Mouse (Mus musculus): ENCODE data around the gene Pfn3. TPM values are rescaled to one million over a fixed set of nuclear protein-coding genes. Genes with fewer than 3 reads are reported as not detected.
A peak's percentile ranks its signal among the peaks of the same experiment; 100 is the strongest.

Gene Pfn3
- total and polyA plus RNA-seq, 3 experiments, result not detected

- no peak; the same call in 1 of the 2 replicates for TF ChIP-seq JUND (conservative IDR thresholded peaks at IDR 0.05; ENCODE audit: low read depth, low read length)
- TF ChIP-seq MYC (IDR thresholded peaks at IDR 0.05; ENCODE audit: low read depth, low read length), result peak; percentile 73
- peak; percentile 64 for TF ChIP-seq TCF12 (IDR thresholded peaks at IDR 0.05; ENCODE audit: low read depth, low read length)
- TF ChIP-seq ZNF384 (IDR thresholded peaks at IDR 0.05; ENCODE audit: low read depth, low read length), result no peak
- TF ChIP-seq ZMIZ1 (IDR thresholded peaks at IDR 0.05; ENCODE audit: low read depth, low read length), result no peak
- peak; percentile 94 for TF ChIP-seq SIN3A (IDR thresholded peaks at IDR 0.05; ENCODE audit: low read length)
- TF ChIP-seq IRF4 (IDR thresholded peaks at IDR 0.05; ENCODE audit: low read depth, low read length), result peak; percentile 71
- no peak for TF ChIP-seq ZC3H11A (IDR thresholded peaks at IDR 0.05; ENCODE audit: low read depth, low read length)
- TF ChIP-seq RAD21 (IDR thresholded peaks at IDR 0.05; ENCODE audit: low read depth, low read length), result no peak; the same call in none of the 2 replicates
- no peak for TF ChIP-seq KAT2A (IDR thresholded peaks at IDR 0.05; ENCODE audit: insufficient replicate concordance, low read length)
- TF ChIP-seq SMC3 (IDR thresholded peaks at IDR 0.05; ENCODE audit: low read depth, low read length), result peak; percentile 15; the same call in 1 of the 2 replicates
- TF ChIP-seq GABPA (IDR thresholded peaks at IDR 0.05; ENCODE audit: insufficient replicate concordance, low read depth, low read length), result no peak
- TF ChIP-seq E2F4 (IDR thresholded peaks at IDR 0.05; ENCODE audit: insufficient replicate concordance, low read depth, low read length), result no peak
- TF ChIP-seq NELFE (IDR thresholded peaks at IDR 0.05; ENCODE audit: low read depth, low read length), result peak; percentile 80
- TF ChIP-seq MEF2A (IDR thresholded peaks at IDR 0.05; ENCODE audit: borderline replicate concordance, low read depth, low read length), result peak; percentile 45; the same call in 1 of the 2 replicates
- TF ChIP-seq ELF1 (IDR thresholded peaks at IDR 0.05; ENCODE audit: low read depth, low read length), result peak; percentile 78
Measured at GRCm38 (mm10) chr13:55369531-55370114, 45.4 kb downstream of the Pfn3 start, which contains the start of gene Rgs14 (continued).

DNA sequence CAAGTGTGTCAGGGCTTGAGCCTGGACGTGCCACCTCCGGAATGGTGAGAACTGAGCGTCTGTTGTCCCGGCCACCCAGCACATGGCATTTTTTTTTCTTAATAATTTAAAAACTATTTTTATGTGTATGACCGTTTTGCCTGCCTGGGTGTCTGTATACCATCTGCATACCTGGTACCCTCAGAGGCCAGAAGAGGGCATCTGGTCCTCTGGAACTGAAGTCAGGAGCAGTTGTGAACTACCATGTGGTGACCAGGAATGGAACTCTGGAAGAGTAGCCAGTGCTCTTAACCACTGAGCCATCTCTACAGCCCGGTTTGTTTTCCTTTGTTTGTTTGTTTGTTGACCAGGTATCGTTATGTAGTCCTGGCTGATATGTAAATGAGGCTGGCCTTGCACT lies 46.6 kb downstream of the Pfn3 start:
- TF ChIP-seq POLR2AphosphoS2 (IDR thresholded peaks at IDR 0.05; ENCODE audit: low read depth, low read length) (no peak), TCF12 (IDR thresholded peaks at IDR 0.05; ENCODE audit: low read depth, low read length) (no peak), ZMIZ1 (IDR thresholded peaks at IDR 0.05; ENCODE audit: low read depth, low read length) (no peak), RCOR1 (conservative IDR thresholded peaks at IDR 0.05; ENCODE audit: low read depth, low read length) (no peak), GABPA (IDR thresholded peaks at IDR 0.05; ENCODE audit: insufficient replicate concordance, low read depth, low read length) (no peak), SMC3 (IDR thresholded peaks at IDR 0.05; ENCODE audit: low read depth, low read length) (peak; percentile 36), CTCF (conservative IDR thresholded peaks at IDR 0.05 in 1 of 2, IDR thresholded peaks at IDR 0.05 in 1 of 2; ENCODE audit: low read depth in 2 of 2, low read length in 2 of 2) (peak in 1 of 2 experiments; percentile 59; a peak in 2 of 4 replicates), POLR2A (IDR thresholded peaks at IDR 0.05; ENCODE audit: low read depth, low read length) (no peak), CHD2 (IDR thresholded peaks at IDR 0.05; ENCODE audit: low read length) (no peak), USF2 (conservative IDR thresholded peaks at IDR 0.05; ENCODE audit: low read depth, low read length) (no peak), MYC (IDR thresholded peaks at IDR 0.05; ENCODE audit: low read depth, low read length) (0 out of 2 replicates have a peak, but pooled peaks have one; percentile 30), MAFK (IDR thresholded peaks at IDR 0.05; ENCODE audit: insufficient replicate concordance, low read length) (no peak), RAD21 (IDR thresholded peaks at IDR 0.05; ENCODE audit: low read depth, low read length) (peak; percentile 42)
- Histone ChIP-seq H3K9me3 (replicated peaks; ENCODE audit: low read length) (no peaks in the 10 kb centered on the region), H3K4me3 (replicated peaks in 1 of 3; ENCODE audit: low read depth in 2 of 3, low read length in 2 of 3, poor library complexity in 1 of 3) (no peak overlapping the region), H3K9ac (ENCODE audit: insufficient read depth, low read depth) (no peak overlapping the region), H3K4me2 (ENCODE audit: insufficient read depth, low read depth, poor library complexity, severe bottlenecking) (no peak overlapping the region), H3K27ac (ENCODE audit: insufficient read depth, low read depth) (no peak overlapping the region), H3K4me1 (ENCODE audit: control insufficient read depth in 1 of 2, insufficient read depth in 2 of 2) (peaks cover 22 to 49% of the 10 kb centered on the region in 2 experiments), H3K36me3 (replicated peaks in 1 of 2; ENCODE audit: control insufficient read depth in 1 of 2, insufficient read depth in 1 of 2, low read length in 1 of 2) (no peaks in the 10 kb centered on the region), H3K27me3 (replicated peaks) (no peaks in the 10 kb centered on the region), H3K79me2 (replicated peaks; ENCODE audit: control insufficient read depth, extremely low read depth, insufficient read depth, poor library complexity, severe bottlenecking) (no peaks in the 10 kb centered on the region)
- dilution Hi-C loops (cut with MboI; ENCODE audit: extremely low pct_ligation_motif_present, extremely low pct_unique_long_range_greater_than_20kb, low sequenced_read_pairs) (no loop called here), in situ Hi-C loops (cut with MboI; ENCODE audit: low pct_ligation_motif_present, low pct_unique_long_range_greater_than_20kb, low sequenced_read_pairs) (no loop called here)
- no peak for DNase-seq (ENCODE audit: extremely low read depth)

Other genes with a start within 250 kb of the Pfn3 start
- gene Nsd1, start 205.4 kb downstream of the Pfn3 start, total RNA-seq (2012; rRNA removed), result 13.8 and 14.6 TPM in 2 replicates
- gene Nsd1, start 205.4 kb downstream of the Pfn3 start, total RNA-seq (2014; rRNA removed), result 11.2 and 11.8 TPM in 2 replicates
- 12.6 and 13.0 TPM in 2 replicates for gene Nsd1, start 205.4 kb downstream of the Pfn3 start, polyA plus RNA-seq (2012; ENCODE audit: insufficient read length, low read depth)
- 253 and 302 TPM in 2 replicates for gene Prelid1, start 94.7 kb downstream of the Pfn3 start, total RNA-seq (2012; rRNA removed)
- 190 and 205 TPM in 2 replicates for gene Prelid1, start 94.7 kb downstream of the Pfn3 start, total RNA-seq (2014; rRNA removed)
- 432 and 435 TPM in 2 replicates for gene Prelid1, start 94.7 kb downstream of the Pfn3 start, polyA plus RNA-seq (2012; ENCODE audit: insufficient read length, low read depth)
- 68.0 and 72.5 TPM in 2 replicates for gene Rab24, start 93.3 kb downstream of the Pfn3 start, total RNA-seq (2012; rRNA removed)
- 44.5 and 45.3 TPM in 2 replicates for gene Rab24, start 93.3 kb downstream of the Pfn3 start, total RNA-seq (2014; rRNA removed)
- 41.7 and 56.6 TPM in 2 replicates for gene Rab24, start 93.3 kb downstream of the Pfn3 start, polyA plus RNA-seq (2012; ENCODE audit: insufficient read length, low read depth)
- 7.3 and 10.0 TPM in 2 replicates for gene Mxd3, start 85.4 kb downstream of the Pfn3 start, total RNA-seq (2012; rRNA removed)
- 4.1 and 7.0 TPM in 2 replicates for gene Mxd3, start 85.4 kb downstream of the Pfn3 start, total RNA-seq (2014; rRNA removed)
- 6.9 and 13.5 TPM in 2 replicates for gene Mxd3, start 85.4 kb downstream of the Pfn3 start, polyA plus RNA-seq (2012; ENCODE audit: insufficient read length, low read depth)
- 126 and 150 TPM in 2 replicates for gene Lman2, start 52.4 kb downstream of the Pfn3 start, total RNA-seq (2012; rRNA removed)
- gene Lman2, start 52.4 kb downstream of the Pfn3 start, total RNA-seq (2014; rRNA removed), result 87.9 and 94.6 TPM in 2 replicates
- 169 and 174 TPM in 2 replicates for gene Lman2, start 52.4 kb downstream of the Pfn3 start, polyA plus RNA-seq (2012; ENCODE audit: insufficient read length, low read depth)
- gene Rgs14, start 45.5 kb downstream of the Pfn3 start, total RNA-seq (2012; rRNA removed), result 7.4 and 8.0 TPM in 2 replicates
- gene Rgs14, start 45.5 kb downstream of the Pfn3 start, total RNA-seq (2014; rRNA removed), result 6.3 and 7.4 TPM in 2 replicates
- gene Rgs14, start 45.5 kb downstream of the Pfn3 start, polyA plus RNA-seq (2012; ENCODE audit: insufficient read length, low read depth), result 6.5 and 7.6 TPM in 2 replicates
- not detected in 2 replicates for gene Slc34a1, start 17.0 kb downstream of the Pfn3 start, total RNA-seq (2012; rRNA removed)
- not detected in 2 replicates for gene Slc34a1, start 17.0 kb downstream of the Pfn3 start, total RNA-seq (2014; rRNA removed)
- gene Slc34a1, start 17.0 kb downstream of the Pfn3 start, polyA plus RNA-seq (2012; ENCODE audit: insufficient read length, low read depth), result not detected in 2 replicates
- gene F12, start 11.6 kb upstream of the Pfn3 start, total RNA-seq (2012; rRNA removed), result not detected in 2 replicates
- gene F12, start 11.6 kb upstream of the Pfn3 start, total RNA-seq (2014; rRNA removed), result not detected in 2 replicates
- gene F12, start 11.6 kb upstream of the Pfn3 start, polyA plus RNA-seq (2012; ENCODE audit: insufficient read length, low read depth), result not detected in 2 replicates
- 60.1 and 69.9 TPM in 2 replicates for gene Grk6, start 29.8 kb upstream of the Pfn3 start, total RNA-seq (2012; rRNA removed)
- gene Grk6, start 29.8 kb upstream of the Pfn3 start, total RNA-seq (2014; rRNA removed), result 59.0 and 65.0 TPM in 2 replicates
- gene Grk6, start 29.8 kb upstream of the Pfn3 start, polyA plus RNA-seq (2012; ENCODE audit: insufficient read length, low read depth), result 71.0 and 72.8 TPM in 2 replicates
- gene Prr7, start 49.0 kb upstream of the Pfn3 start, total RNA-seq (2012; rRNA removed), result 0.89 and 1.1 TPM in 2 replicates
- 0.60 and 0.69 TPM in 2 replicates for gene Prr7, start 49.0 kb upstream of the Pfn3 start, total RNA-seq (2014; rRNA removed)
- gene Prr7, start 49.0 kb upstream of the Pfn3 start, polyA plus RNA-seq (2012; ENCODE audit: insufficient read length, low read depth), result 0.83 and 1.2 TPM in 2 replicates
- 1.9 and 3.1 TPM in 2 replicates for gene Dbn1, start 72.9 kb upstream of the Pfn3 start, total RNA-seq (2012; rRNA removed)
- 0.09 and 0.12 TPM in 2 replicates for gene Dbn1, start 72.9 kb upstream of the Pfn3 start, total RNA-seq (2014; rRNA removed)
- gene Dbn1, start 72.9 kb upstream of the Pfn3 start, polyA plus RNA-seq (2012; ENCODE audit: insufficient read length, low read depth), result 0.59 and 0.72 TPM in 2 replicates
- gene Pdlim7, start 98.4 kb upstream of the Pfn3 start, total RNA-seq (2012; rRNA removed), result 8.5 and 8.7 TPM in 2 replicates
- 6.6 and 11.2 TPM in 2 replicates for gene Pdlim7, start 98.4 kb upstream of the Pfn3 start, total RNA-seq (2014; rRNA removed)
- gene Pdlim7, start 98.4 kb upstream of the Pfn3 start, polyA plus RNA-seq (2012; ENCODE audit: insufficient read length, low read depth), result 26.2 and 32.5 TPM in 2 replicates
- 38.4 and 38.8 TPM in 2 replicates for gene Dok3, start 114.1 kb upstream of the Pfn3 start, total RNA-seq (2012; rRNA removed)
- 9.0 and 9.1 TPM in 2 replicates for gene Dok3, start 114.1 kb upstream of the Pfn3 start, total RNA-seq (2014; rRNA removed)
- 28.1 and 30.3 TPM in 2 replicates for gene Dok3, start 114.1 kb upstream of the Pfn3 start, polyA plus RNA-seq (2012; ENCODE audit: insufficient read length, low read depth)
- gene Ddx41, start 121.4 kb upstream of the Pfn3 start, total RNA-seq (2012; rRNA removed), result 107 and 109 TPM in 2 replicates
- 56.6 and 59.9 TPM in 2 replicates for gene Ddx41, start 121.4 kb upstream of the Pfn3 start, total RNA-seq (2014; rRNA removed)
- 95.3 and 107 TPM in 2 replicates for gene Ddx41, start 121.4 kb upstream of the Pfn3 start, polyA plus RNA-seq (2012; ENCODE audit: insufficient read length, low read depth)
- 17.9 and 18.6 TPM in 2 replicates for gene Fam193b, start 155.9 kb upstream of the Pfn3 start, total RNA-seq (2012; rRNA removed)
- gene Fam193b, start 155.9 kb upstream of the Pfn3 start, total RNA-seq (2014; rRNA removed), result 9.2 and 9.4 TPM in 2 replicates
- gene Fam193b, start 155.9 kb upstream of the Pfn3 start, polyA plus RNA-seq (2012; ENCODE audit: insufficient read length, low read depth), result 22.0 and 22.4 TPM in 2 replicates
- gene Tmed9, start 158.5 kb upstream of the Pfn3 start, total RNA-seq (2012; rRNA removed), result 196 and 222 TPM in 2 replicates
- 88.1 and 88.2 TPM in 2 replicates for gene Tmed9, start 158.5 kb upstream of the Pfn3 start, total RNA-seq (2014; rRNA removed)
- 194 and 197 TPM in 2 replicates for gene Tmed9, start 158.5 kb upstream of the Pfn3 start, polyA plus RNA-seq (2012; ENCODE audit: insufficient read length, low read depth)
- 10.3 and 11.7 TPM in 2 replicates for gene B4galt7, start 184.7 kb upstream of the Pfn3 start, total RNA-seq (2012; rRNA removed)
- 11.0 TPM in 2 replicates for gene B4galt7, start 184.7 kb upstream of the Pfn3 start, total RNA-seq (2014; rRNA removed)
- gene B4galt7, start 184.7 kb upstream of the Pfn3 start, polyA plus RNA-seq (2012; ENCODE audit: insufficient read length, low read depth), result 8.5 and 8.7 TPM in 2 replicates
- 29.9 and 41.0 TPM in 2 replicates for gene Caml, start 207.8 kb upstream of the Pfn3 start, total RNA-seq (2012; rRNA removed)
- 49.9 and 52.9 TPM in 2 replicates for gene Caml, start 207.8 kb upstream of the Pfn3 start, total RNA-seq (2014; rRNA removed)
- 38.2 and 41.6 TPM in 2 replicates for gene Caml, start 207.8 kb upstream of the Pfn3 start, polyA plus RNA-seq (2012; ENCODE audit: insufficient read length, low read depth)
- 36.1 and 46.3 TPM in 2 replicates for gene Ddx46, start 219.8 kb upstream of the Pfn3 start, total RNA-seq (2012; rRNA removed)
- 35.4 and 37.4 TPM in 2 replicates for gene Ddx46, start 219.8 kb upstream of the Pfn3 start, total RNA-seq (2014; rRNA removed)
- gene Ddx46, start 219.8 kb upstream of the Pfn3 start, polyA plus RNA-seq (2012; ENCODE audit: insufficient read length, low read depth), result 99.8 and 103 TPM in 2 replicates

All from CH12.LX (cell line).